Mouse (Mus musculus): ENCODE measurements around the gene Txndc11.

DNA sequence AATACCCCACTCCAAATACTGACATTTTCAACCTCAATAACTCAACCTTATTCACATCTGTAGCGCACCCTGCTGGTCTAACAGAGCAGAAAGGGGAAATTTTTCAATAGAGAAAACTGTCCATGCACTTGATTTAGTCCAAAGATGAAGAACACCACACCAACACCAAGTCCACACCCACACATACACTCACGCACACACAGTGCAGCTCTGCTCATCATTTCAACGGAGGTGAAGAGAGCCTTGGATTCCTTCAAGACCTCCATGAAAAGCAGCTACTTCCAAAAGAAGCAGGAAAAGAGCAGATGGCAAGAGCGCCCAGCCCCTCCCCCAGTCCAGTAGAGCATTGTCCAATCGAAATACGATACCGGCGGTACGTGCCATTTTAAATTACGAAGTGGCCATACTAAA lies 40.2 kb upstream of the Txndc11 start:
- TF ChIP-seq TAL1 (IDR thresholded peaks at IDR 0.05; ENCODE audit: low read length) (no peak), CTCF (IDR thresholded peaks at IDR 0.05 in 2 of 3, conservative IDR thresholded peaks at IDR 0.05 in 1 of 3; ENCODE audit: control insufficient read depth in 1 of 3, insufficient read depth in 1 of 3, low read depth in 2 of 3, low read length in 3 of 3, poor library complexity in 1 of 3, severe bottlenecking in 1 of 3) (peak in 2 of 3 experiments; percentile 59 to 77; a peak in 4 of 6 replicates), KAT2A (conservative IDR thresholded peaks at IDR 0.05; ENCODE audit: low read depth, low read length) (no peak), POLR2A (IDR thresholded peaks at IDR 0.05; ENCODE audit: control insufficient read depth in 1 of 2, insufficient read depth in 1 of 2, low read depth in 1 of 2, low read length in 2 of 2, poor library complexity in 1 of 2) (no peak), E2F4 (IDR thresholded peaks at IDR 0.05; ENCODE audit: borderline replicate concordance, low read depth, low read length) (no peak), MAX (IDR thresholded peaks at IDR 0.05; ENCODE audit: low read length) (no peak), MXI1 (IDR thresholded peaks at IDR 0.05; ENCODE audit: low read depth, low read length) (peak; percentile 38), ELF1 (IDR thresholded peaks at IDR 0.05; ENCODE audit: low read depth, low read length) (no peak), EP300 (IDR thresholded peaks at IDR 0.05; ENCODE audit: low read depth in 1 of 2, low read length in 2 of 2) (no peak)
